ENCODE assay signal across 9 mouse cellular contexts in genomic region chr13:76810496-76810939, GRCm38 (mm10).
DNase-seq lines count a peak whose midpoint lies in the region; ATAC-seq and TF ChIP-seq lines count a peak whose summit lies in the region.
"Had no signal": no experiment of that assay in that cellular context is flagged by ENCODE, and none has a peak within 500 bp of the region (broad histone marks: within the 10 kb centered on the region; RNA-seq: fewer than 3 reads in every experiment).

No protein-coding gene starts in this region.

- 0% methylated on average over 7 of the region's 7 CpGs for WGBS in forebrain, embryonic 14.5 days
- 4% methylated on average over 7 of the region's 7 CpGs for WGBS in kidney, postnatal 0 days
- WGBS in neural tube, embryonic 15.5 days = 7% methylated on average over 7 of the region's 7 CpGs

- no peaks in the 10 kb centered on the region for H3K9me3 ChIP-seq in forebrain, embryonic 14.5 days (replicated peaks; ENCODE audit: control insufficient read depth, low read length)
- H3K9me3 ChIP-seq in kidney, postnatal 0 days (replicated peaks; ENCODE audit: low read length) = no peaks in the 10 kb centered on the region
- no peaks in the 10 kb centered on the region for H3K9me3 ChIP-seq in neural tube, embryonic 15.5 days (replicated peaks)
- H3K9me3 ChIP-seq: liver, embryonic 13.5 days had no signal

- peak; percentile 85 for ATAC-seq in forebrain, embryonic 14.5 days
- ATAC-seq in kidney, postnatal 0 days (replicated peaks; ENCODE audit: low FRiP score, low read depth) = peak; percentile 96
- peak; percentile 76 for ATAC-seq in neural tube, embryonic 15.5 days (ENCODE audit: low FRiP score)

- TF ChIP-seq CTCF in kidney, postnatal 0 days (IDR thresholded peaks at IDR 0.05; ENCODE audit: low read depth) = no peak

- DNase-seq in layer of hippocampus, adult 11-12 months (ENCODE audit: low spot score) = peak; percentile 24
- no peak for DNase-seq in layer of hippocampus, adult 9-10 months (ENCODE audit: low spot score)
- DNase-seq in forebrain, embryonic 14.5 days (ENCODE audit: low spot score) = peak; percentile 74
- peak; percentile 90 for DNase-seq in kidney, postnatal 0 days (ENCODE audit: low spot score)
- no peak for DNase-seq in gastrocnemius, adult 8-10 months (ENCODE audit: low spot score in 2 of 2)
- no peak for DNase-seq in frontal cortex, postnatal 25 days (ENCODE audit: low spot score in 2 of 2)
- no peak for DNase-seq in thymus, adult 18-20 months
- DNase-seq: liver, embryonic 13.5 days had no signal

- no peak overlapping the region for H3K9ac ChIP-seq in forebrain, embryonic 14.5 days (ENCODE audit: low read length)
- no peak overlapping the region for H3K9ac ChIP-seq in kidney, postnatal 0 days (ENCODE audit: low read depth, low read length)
- no peak overlapping the region for H3K9ac ChIP-seq in neural tube, embryonic 15.5 days (replicated peaks)
- H3K9ac ChIP-seq: liver, embryonic 13.5 days had no signal

- no peak overlapping the region for H3K27ac ChIP-seq in forebrain, embryonic 14.5 days (ENCODE audit: low read depth, low read length)
- peak overlapping the region; percentile 37; the same call in 1 of the 2 replicates for H3K27ac ChIP-seq in kidney, postnatal 0 days
- H3K27ac ChIP-seq in neural tube, embryonic 15.5 days (replicated peaks) = no peak overlapping the region
- H3K27ac ChIP-seq: liver, embryonic 13.5 days had no signal

- peaks cover 6% of the 10 kb centered on the region; the same call in 1 of the 2 replicates for H3K4me1 ChIP-seq in forebrain, embryonic 14.5 days (ENCODE audit: control insufficient read depth, insufficient read depth, low read length)
- peaks cover 7% of the 10 kb centered on the region; the same call in 1 of the 2 replicates for H3K4me1 ChIP-seq in kidney, postnatal 0 days (replicated peaks; ENCODE audit: insufficient read depth, low read length)
- peaks cover 5% of the 10 kb centered on the region; the same call in 1 of the 2 replicates for H3K4me1 ChIP-seq in neural tube, embryonic 15.5 days
- H3K4me1 ChIP-seq: liver, embryonic 13.5 days had no signal

- H3K4me3 ChIP-seq in forebrain, embryonic 14.5 days (ENCODE audit: low read depth, low read length) = no peak overlapping the region
- no peak overlapping the region for H3K4me3 ChIP-seq in kidney, postnatal 0 days (replicated peaks; ENCODE audit: low read depth, low read length)
- no peak overlapping the region for H3K4me3 ChIP-seq in neural tube, embryonic 15.5 days (replicated peaks)
- H3K4me3 ChIP-seq: liver, embryonic 13.5 days had no signal

- no peaks in the 10 kb centered on the region for H3K36me3 ChIP-seq in forebrain, embryonic 14.5 days (ENCODE audit: control insufficient read depth, insufficient read depth, low read length)
- H3K36me3 ChIP-seq in kidney, postnatal 0 days (ENCODE audit: insufficient read depth, low read length) = no peaks in the 10 kb centered on the region
- no peaks in the 10 kb centered on the region for H3K36me3 ChIP-seq in neural tube, embryonic 15.5 days
- H3K36me3 ChIP-seq: liver, embryonic 13.5 days had no signal

- H3K4me2 ChIP-seq in forebrain, embryonic 14.5 days (ENCODE audit: low read length) = peak overlapping the region; percentile 35
- 0 out of 2 replicates have a peak overlapping the region, but pooled peaks have one; percentile 23 for H3K4me2 ChIP-seq in kidney, postnatal 0 days (ENCODE audit: low read length)
- peak overlapping the region; percentile 22; the same call in 1 of the 2 replicates for H3K4me2 ChIP-seq in neural tube, embryonic 15.5 days
- H3K4me2 ChIP-seq: liver, embryonic 13.5 days had no signal

- no peaks in the 10 kb centered on the region for H3K27me3 ChIP-seq in forebrain, embryonic 14.5 days (replicated peaks; ENCODE audit: control insufficient read depth, insufficient read depth, low read length)
- H3K27me3 ChIP-seq in kidney, postnatal 0 days (ENCODE audit: insufficient read depth, low read length) = no peaks in the 10 kb centered on the region
- no peaks in the 10 kb centered on the region for H3K27me3 ChIP-seq in neural tube, embryonic 15.5 days (replicated peaks)
- H3K27me3 ChIP-seq: liver, embryonic 13.5 days had no signal

Comparison
In these comparisons a context has a peak if more than half of its experiments do, and no peak if none do; other contexts are left out.
1. DNase-seq: peak in layer of hippocampus, adult 11-12 months (single experiment), forebrain, embryonic 14.5 days (single experiment) and kidney, postnatal 0 days (single experiment); none in layer of hippocampus, adult 9-10 months (single experiment), gastrocnemius, adult 8-10 months (0 of 2), frontal cortex, postnatal 25 days (0 of 2) and thymus, adult 18-20 months (0 of 2).
2. Peak in every context shown above with its lines, with median percentiles within 50 percentile points of each other: ATAC-seq and H3K4me2 ChIP-seq.